Mouse (Mus musculus): Measurements from ENCODE around the gene Bpifa6. TPM values are rescaled to one million over a fixed set of nuclear protein-coding genes. Genes with fewer than 3 reads are reported as not detected.

Bpifa6 gene
- polyA plus RNA-seq, 2 experiments, result not detected

- Histone ChIP-seq H3K36me3 (ENCODE audit: control insufficient read depth, insufficient read depth, low read length) (no peaks in the 10 kb centered on the region), H3K4me1 (ENCODE audit: control insufficient read depth, insufficient read depth, low read length) (no peaks in the 10 kb centered on the region), H3K9me3 (ENCODE audit: control insufficient read depth, low read length) (no peaks in the 10 kb centered on the region), H3K4me3 (replicated peaks; ENCODE audit: low read length) (no peak overlapping the region), H3K4me2 (replicated peaks; ENCODE audit: low read depth, low read length, severe bottlenecking) (no peak overlapping the region), H3K27me3 (ENCODE audit: control insufficient read depth, insufficient read depth, low read length) (no peaks in the 10 kb centered on the region), H3K27ac (replicated peaks; ENCODE audit: low read depth, low read length) (no peak overlapping the region), H3K9ac (ENCODE audit: low read depth, low read length, severe bottlenecking) (no peak overlapping the region)
- no peak for TF ChIP-seq POLR2A (IDR thresholded peaks at IDR 0.05; ENCODE audit: borderline replicate concordance, extremely low read depth, insufficient read depth, insufficient read length)
- ATAC-seq (ENCODE audit: low FRiP score, low read depth) (no peak), DNase-seq (ENCODE audit: low spot score) (peak; percentile 4)
- 56% methylated on average over 2 of the region's 2 CpGs for WGBS
Measured at GRCm38 (mm10) chr2:154038932-154039331, 64.2 kb downstream of the Bpifa6 start.

GRCm38 (mm10) chr2:154044743-154045142 is 70.0 kb downstream of the Bpifa6 start:
- Histone ChIP-seq H3K4me1 (ENCODE audit: control insufficient read depth, insufficient read depth, low read length) (no peaks in the 10 kb centered on the region), H3K9me3 (ENCODE audit: control insufficient read depth, low read length) (no peaks in the 10 kb centered on the region), H3K27me3 (ENCODE audit: control insufficient read depth, insufficient read depth, low read length) (no peaks in the 10 kb centered on the region), H3K9ac (ENCODE audit: low read depth, low read length, severe bottlenecking) (no peak overlapping the region), H3K36me3 (ENCODE audit: control insufficient read depth, insufficient read depth, low read length) (no peaks in the 10 kb centered on the region), H3K4me2 (replicated peaks; ENCODE audit: low read depth, low read length, severe bottlenecking) (no peak overlapping the region), H3K4me3 (replicated peaks; ENCODE audit: low read length) (no peak overlapping the region), H3K27ac (replicated peaks; ENCODE audit: low read depth, low read length) (no peak overlapping the region)
- TF ChIP-seq POLR2A (IDR thresholded peaks at IDR 0.05; ENCODE audit: borderline replicate concordance, extremely low read depth, insufficient read depth, insufficient read length), result no peak
- WGBS, result 84% methylated on average over 3 of the region's 3 CpGs
- DNase-seq (ENCODE audit: low spot score), result no peak
- ATAC-seq (ENCODE audit: low FRiP score, low read depth), result no peak

Other genes starting within 250 kb of the Bpifa6 start
- gene Mapre1, start 233.7 kb upstream of the Bpifa6 start, polyA plus RNA-seq (2012; rRNA removed), result 30.2 and 36.1 TPM in 2 replicates
- gene Mapre1, start 233.7 kb upstream of the Bpifa6 start, polyA plus RNA-seq (2014; fragmentation: Nextera tagmentation; extraction: Ambion mirVana), result 194 and 203 TPM in 2 replicates
- 0.11 and 0.19 TPM in 2 replicates for gene Efcab8, start 195.0 kb upstream of the Bpifa6 start, polyA plus RNA-seq (2012; rRNA removed)
- 0.06 TPM in 1 of 2 replicates, not detected in the other for gene Efcab8, start 195.0 kb upstream of the Bpifa6 start, polyA plus RNA-seq (2014; fragmentation: Nextera tagmentation; extraction: Ambion mirVana)
- not detected in 2 replicates for gene Sun5, start 103.9 kb upstream of the Bpifa6 start, polyA plus RNA-seq (2012; rRNA removed)
- gene Sun5, start 103.9 kb upstream of the Bpifa6 start, polyA plus RNA-seq (2014; fragmentation: Nextera tagmentation; extraction: Ambion mirVana), result not detected in 2 replicates
- gene Bpifb2, start 99.9 kb upstream of the Bpifa6 start, polyA plus RNA-seq (2012; rRNA removed), result 0.09 and 0.20 TPM in 2 replicates
- gene Bpifb2, start 99.9 kb upstream of the Bpifa6 start, polyA plus RNA-seq (2014; fragmentation: Nextera tagmentation; extraction: Ambion mirVana), result not detected in 2 replicates
- 0.12 TPM in 1 of 2 replicates, not detected in the other for gene Bpifb6, start 74.6 kb upstream of the Bpifa6 start, polyA plus RNA-seq (2012; rRNA removed)
- not detected in 2 replicates for gene Bpifb6, start 74.6 kb upstream of the Bpifa6 start, polyA plus RNA-seq (2014; fragmentation: Nextera tagmentation; extraction: Ambion mirVana)
- not detected in 2 replicates for gene Bpifb3, start 56.7 kb upstream of the Bpifa6 start, polyA plus RNA-seq (2012; rRNA removed)
- not detected in 2 replicates for gene Bpifb3, start 56.7 kb upstream of the Bpifa6 start, polyA plus RNA-seq (2014; fragmentation: Nextera tagmentation; extraction: Ambion mirVana)
- not detected in 2 replicates for gene Bpifb4, start 36.7 kb upstream of the Bpifa6 start, polyA plus RNA-seq (2012; rRNA removed)
- gene Bpifb4, start 36.7 kb upstream of the Bpifa6 start, polyA plus RNA-seq (2014; fragmentation: Nextera tagmentation; extraction: Ambion mirVana), result not detected in 2 replicates
- gene Bpifa2, start 33.3 kb downstream of the Bpifa6 start, polyA plus RNA-seq (2012; rRNA removed), result not detected in 2 replicates
- not detected in 2 replicates for gene Bpifa2, start 33.3 kb downstream of the Bpifa6 start, polyA plus RNA-seq (2014; fragmentation: Nextera tagmentation; extraction: Ambion mirVana)
- not detected in 2 replicates for gene Bpifa3, start 155.4 kb downstream of the Bpifa6 start, polyA plus RNA-seq (2012; rRNA removed)
- gene Bpifa3, start 155.4 kb downstream of the Bpifa6 start, polyA plus RNA-seq (2014; fragmentation: Nextera tagmentation; extraction: Ambion mirVana), result not detected in 2 replicates
- gene Bpifa1, start 167.9 kb downstream of the Bpifa6 start, polyA plus RNA-seq (2012; rRNA removed), result 0.09 TPM in 1 of 2 replicates, not detected in the other
- gene Bpifa1, start 167.9 kb downstream of the Bpifa6 start, polyA plus RNA-seq (2014; fragmentation: Nextera tagmentation; extraction: Ambion mirVana), result not detected in 2 replicates
- not detected in 2 replicates for gene Bpifa5, start 187.7 kb downstream of the Bpifa6 start, polyA plus RNA-seq (2012; rRNA removed)
- not detected in 2 replicates for gene Bpifa5, start 187.7 kb downstream of the Bpifa6 start, polyA plus RNA-seq (2014; fragmentation: Nextera tagmentation; extraction: Ambion mirVana)
- gene Bpifb1, start 215.9 kb downstream of the Bpifa6 start, polyA plus RNA-seq (2012; rRNA removed), result not detected in 2 replicates
- gene Bpifb1, start 215.9 kb downstream of the Bpifa6 start, polyA plus RNA-seq (2014; fragmentation: Nextera tagmentation; extraction: Ambion mirVana), result 0.26 TPM in 1 of 2 replicates, not detected in the other
- 0.74 and 0.97 TPM in 2 replicates for gene Bpifb5, start 248.8 kb downstream of the Bpifa6 start, polyA plus RNA-seq (2012; rRNA removed)
- gene Bpifb5, start 248.8 kb downstream of the Bpifa6 start, polyA plus RNA-seq (2014; fragmentation: Nextera tagmentation; extraction: Ambion mirVana), result 0.32 and 0.48 TPM in 2 replicates

Data from limb, embryonic 14.5 days (tissue).